Mouse (Mus musculus): Measurements from ENCODE around the gene Plekhh2. TPM values are rescaled to one million over a fixed set of nuclear protein-coding genes. Genes with fewer than 3 reads are reported as not detected.

Plekhh2 gene
- polyA plus RNA-seq, 1 experiment from 2014 or later: 1.6 TPM

GRCm38 (mm10) chr17:84596015-84596441 lies 84.3 kb downstream of the Plekhh2 start:
- Histone ChIP-seq H3K27me3 (ENCODE audit: control insufficient read depth, insufficient read depth, low read length) (no peaks in the 10 kb centered on the region), H3K4me1 (ENCODE audit: control insufficient read depth, insufficient read depth, low read length) (0 out of 2 replicates have a peak, but pooled peaks cover 2% of the 10 kb centered on the region), H3K9ac (ENCODE audit: low read length) (no peak overlapping the region), H3K27ac (ENCODE audit: low read length) (no peak overlapping the region), H3K4me2 (ENCODE audit: low read depth, low read length) (no peak overlapping the region), H3K4me3 (ENCODE audit: low read length) (no peak overlapping the region), H3K9me3 (replicated peaks; ENCODE audit: control insufficient read depth, low read length) (no peaks in the 10 kb centered on the region), H3K36me3 (ENCODE audit: control insufficient read depth, insufficient read depth) (no peaks in the 10 kb centered on the region)
- WGBS: 45% methylated on average over 10 of the region's 10 CpGs
- ATAC-seq (replicated peaks; ENCODE audit: extremely low read depth, insufficient read depth, low FRiP score): no peak

GRCm38 (mm10) chr17:84596501-84596900 lies 84.8 kb downstream of the Plekhh2 start:
- Histone ChIP-seq H3K4me3 (ENCODE audit: low read length) (no peak overlapping the region), H3K9me3 (replicated peaks; ENCODE audit: control insufficient read depth, low read length) (no peaks in the 10 kb centered on the region), H3K9ac (ENCODE audit: low read length) (no peak overlapping the region), H3K27me3 (ENCODE audit: control insufficient read depth, insufficient read depth, low read length) (no peaks in the 10 kb centered on the region), H3K27ac (ENCODE audit: low read length) (no peak overlapping the region), H3K4me1 (ENCODE audit: control insufficient read depth, insufficient read depth, low read length) (0 out of 2 replicates have a peak, but pooled peaks cover 2% of the 10 kb centered on the region), H3K4me2 (ENCODE audit: low read depth, low read length) (no peak overlapping the region), H3K36me3 (ENCODE audit: control insufficient read depth, insufficient read depth) (no peaks in the 10 kb centered on the region)
- WGBS: 61% methylated on average over 7 of the region's 7 CpGs
- no peak for ATAC-seq (replicated peaks; ENCODE audit: extremely low read depth, insufficient read depth, low FRiP score)

- H3K9ac ChIP-seq (ENCODE audit: low read length): no peak overlapping the region
- H3K4me1 ChIP-seq (ENCODE audit: control insufficient read depth, insufficient read depth, low read length): 0 out of 2 replicates have a peak, but pooled peaks cover 2% of the 10 kb centered on the region
- ATAC-seq (replicated peaks; ENCODE audit: extremely low read depth, insufficient read depth, low FRiP score): no peak
- H3K9me3 ChIP-seq (replicated peaks; ENCODE audit: control insufficient read depth, low read length): no peaks in the 10 kb centered on the region
- H3K36me3 ChIP-seq (ENCODE audit: control insufficient read depth, insufficient read depth): no peaks in the 10 kb centered on the region
- no peak overlapping the region for H3K27ac ChIP-seq (ENCODE audit: low read length)
- WGBS: 90% methylated on average over 12 of the region's 12 CpGs
- H3K27me3 ChIP-seq (ENCODE audit: control insufficient read depth, insufficient read depth, low read length): no peaks in the 10 kb centered on the region
- H3K4me3 ChIP-seq (ENCODE audit: low read length): no peak overlapping the region
- H3K4me2 ChIP-seq (ENCODE audit: low read depth, low read length): no peak overlapping the region
These were observed 86.2 kb downstream of the Plekhh2 start for GRCm38 (mm10) chr17:84597859-84598258.

GRCm38 (mm10) chr17:84598928-84599327 lies 87.2 kb downstream of the Plekhh2 start:
- no peaks in the 10 kb centered on the region for H3K27me3 ChIP-seq (ENCODE audit: control insufficient read depth, insufficient read depth, low read length)
- H3K4me2 ChIP-seq (ENCODE audit: low read depth, low read length): no peak overlapping the region
- H3K36me3 ChIP-seq (ENCODE audit: control insufficient read depth, insufficient read depth): no peaks in the 10 kb centered on the region
- H3K4me1 ChIP-seq (ENCODE audit: control insufficient read depth, insufficient read depth, low read length): peaks cover 8% of the 10 kb centered on the region; the same call in 1 of the 2 replicates
- ATAC-seq (replicated peaks; ENCODE audit: extremely low read depth, insufficient read depth, low FRiP score): no peak
- H3K9ac ChIP-seq (ENCODE audit: low read length): no peak overlapping the region
- no peaks in the 10 kb centered on the region for H3K9me3 ChIP-seq (replicated peaks; ENCODE audit: control insufficient read depth, low read length)
- 88% methylated on average over 7 of the region's 7 CpGs for WGBS
- no peak overlapping the region for H3K27ac ChIP-seq (ENCODE audit: low read length)
- H3K4me3 ChIP-seq (ENCODE audit: low read length): no peak overlapping the region

- Histone ChIP-seq H3K4me1 (ENCODE audit: control insufficient read depth, insufficient read depth, low read length) (peaks cover 8% of the 10 kb centered on the region; the same call in 1 of the 2 replicates), H3K4me3 (ENCODE audit: low read length) (no peak overlapping the region), H3K9ac (ENCODE audit: low read length) (no peak overlapping the region), H3K9me3 (replicated peaks; ENCODE audit: control insufficient read depth, low read length) (no peaks in the 10 kb centered on the region), H3K4me2 (ENCODE audit: low read depth, low read length) (no peak overlapping the region), H3K27me3 (ENCODE audit: control insufficient read depth, insufficient read depth, low read length) (no peaks in the 10 kb centered on the region), H3K36me3 (ENCODE audit: control insufficient read depth, insufficient read depth) (no peaks in the 10 kb centered on the region), H3K27ac (ENCODE audit: low read length) (no peak overlapping the region)
- 75% methylated on average over 9 of the region's 9 CpGs for WGBS
- no peak for ATAC-seq (replicated peaks; ENCODE audit: extremely low read depth, insufficient read depth, low FRiP score)
These were observed 88.6 kb downstream of the Plekhh2 start for GRCm38 (mm10) chr17:84600051-84600983.

- peaks cover 6% of the 10 kb centered on the region; the same call in 1 of the 2 replicates for H3K4me1 ChIP-seq (ENCODE audit: control insufficient read depth, insufficient read depth, low read length)
These were observed 90.1 kb downstream of the Plekhh2 start for GRCm38 (mm10) chr17:84601805-84602204.

GRCm38 (mm10) chr17:84603202-84603627 lies 91.5 kb downstream of the Plekhh2 start:
- peak overlapping the region; percentile 9; the same call in 1 of the 2 replicates for H3K27ac ChIP-seq (ENCODE audit: low read length)
- WGBS: 38% methylated on average over 9 of the region's 9 CpGs

More at GRCm38 (mm10) chr17:84601805-84602204, 90.1 kb downstream of the Plekhh2 start:
- Histone ChIP-seq H3K9me3 (replicated peaks; ENCODE audit: control insufficient read depth, low read length) (no peaks in the 10 kb centered on the region), H3K36me3 (ENCODE audit: control insufficient read depth, insufficient read depth) (no peaks in the 10 kb centered on the region), H3K4me3 (ENCODE audit: low read length) (no peak overlapping the region), H3K9ac (ENCODE audit: low read length) (no peak overlapping the region), H3K27ac (ENCODE audit: low read length) (no peak overlapping the region), H3K4me2 (ENCODE audit: low read depth, low read length) (no peak overlapping the region), H3K27me3 (ENCODE audit: control insufficient read depth, insufficient read depth, low read length) (no peaks in the 10 kb centered on the region)
- WGBS: 91% methylated on average over 5 of the region's 5 CpGs
- no peak for ATAC-seq (replicated peaks; ENCODE audit: extremely low read depth, insufficient read depth, low FRiP score)

GRCm38 (mm10) chr17:84603709-84604420 lies 92.2 kb downstream of the Plekhh2 start:
- no peak for ATAC-seq (replicated peaks; ENCODE audit: extremely low read depth, insufficient read depth, low FRiP score)
- no peak overlapping the region for H3K9ac ChIP-seq (ENCODE audit: low read length)
- WGBS: 90% methylated on average over 10 of the region's 10 CpGs
- no peak overlapping the region for H3K4me2 ChIP-seq (ENCODE audit: low read depth, low read length)
- no peaks in the 10 kb centered on the region for H3K36me3 ChIP-seq (ENCODE audit: control insufficient read depth, insufficient read depth)
- H3K27me3 ChIP-seq (ENCODE audit: control insufficient read depth, insufficient read depth, low read length): no peaks in the 10 kb centered on the region
- H3K27ac ChIP-seq (ENCODE audit: low read length): no peak overlapping the region
- no peak overlapping the region for H3K4me3 ChIP-seq (ENCODE audit: low read length)
- no peaks in the 10 kb centered on the region for H3K9me3 ChIP-seq (replicated peaks; ENCODE audit: control insufficient read depth, low read length)
- H3K4me1 ChIP-seq (ENCODE audit: control insufficient read depth, insufficient read depth, low read length): peaks cover 6% of the 10 kb centered on the region; the same call in 1 of the 2 replicates

More at GRCm38 (mm10) chr17:84603202-84603627, 91.5 kb downstream of the Plekhh2 start:
- Histone ChIP-seq H3K9ac (ENCODE audit: low read length) (no peak overlapping the region), H3K4me1 (ENCODE audit: control insufficient read depth, insufficient read depth, low read length) (peaks cover 6% of the 10 kb centered on the region; the same call in 1 of the 2 replicates), H3K9me3 (replicated peaks; ENCODE audit: control insufficient read depth, low read length) (no peaks in the 10 kb centered on the region), H3K27me3 (ENCODE audit: control insufficient read depth, insufficient read depth, low read length) (no peaks in the 10 kb centered on the region), H3K36me3 (ENCODE audit: control insufficient read depth, insufficient read depth) (no peaks in the 10 kb centered on the region), H3K4me3 (ENCODE audit: low read length) (no peak overlapping the region), H3K4me2 (ENCODE audit: low read depth, low read length) (no peak overlapping the region)
- no peak for ATAC-seq (replicated peaks; ENCODE audit: extremely low read depth, insufficient read depth, low FRiP score)
